Mouse (Mus musculus): ENCODE measurements around the gene Dgkb.

DNA sequence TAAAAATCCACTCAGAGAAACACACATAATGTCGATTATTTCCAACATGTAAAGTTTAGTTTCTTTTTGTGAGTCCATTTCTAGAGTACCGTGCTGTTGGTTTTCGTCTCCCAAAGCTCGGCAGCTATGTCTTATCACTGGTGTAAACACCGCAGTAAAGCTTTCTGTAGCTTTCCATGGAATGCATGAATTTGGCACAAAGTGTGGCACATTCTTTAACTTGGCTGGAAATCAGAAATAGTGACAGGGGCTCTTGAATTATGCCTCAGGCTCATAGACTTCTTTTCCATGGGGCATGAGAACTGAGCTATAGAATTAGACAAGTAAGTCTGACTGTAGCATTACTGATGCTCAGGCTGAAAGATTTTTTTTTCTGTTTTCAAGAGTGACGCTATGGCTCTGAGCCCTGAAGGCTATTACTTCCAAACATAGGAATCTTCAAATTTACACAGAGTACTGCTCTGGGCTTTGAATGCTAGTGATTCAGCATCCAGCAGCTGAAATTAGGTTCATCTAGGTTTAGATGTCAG is 179.0 kb downstream of the Dgkb start:
- TF ChIP-seq POLR2A (IDR thresholded peaks at IDR 0.05; ENCODE audit: borderline replicate concordance, extremely low read depth, insufficient read depth, insufficient read length, poor library complexity, severe bottlenecking): no peak
- TF ChIP-seq CTCF (IDR thresholded peaks at IDR 0.05; ENCODE audit: borderline replicate concordance, extremely low read depth, insufficient read depth, insufficient read length): no peak

Data from brain, embryonic 14.5 days (tissue).